Mouse (Mus musculus) layer of hippocampus, adult 9-11 months (tissue): ENCODE measurements around the gene Cyp26c1.
A peak's percentile ranks its signal among the peaks of the same experiment; 100 is the strongest.

Experiments used
- DNase-seq: peaks from one replicate; pipeline ENCODE4 v3.0.0; 2022

Cyp26c1 gene

DNA sequence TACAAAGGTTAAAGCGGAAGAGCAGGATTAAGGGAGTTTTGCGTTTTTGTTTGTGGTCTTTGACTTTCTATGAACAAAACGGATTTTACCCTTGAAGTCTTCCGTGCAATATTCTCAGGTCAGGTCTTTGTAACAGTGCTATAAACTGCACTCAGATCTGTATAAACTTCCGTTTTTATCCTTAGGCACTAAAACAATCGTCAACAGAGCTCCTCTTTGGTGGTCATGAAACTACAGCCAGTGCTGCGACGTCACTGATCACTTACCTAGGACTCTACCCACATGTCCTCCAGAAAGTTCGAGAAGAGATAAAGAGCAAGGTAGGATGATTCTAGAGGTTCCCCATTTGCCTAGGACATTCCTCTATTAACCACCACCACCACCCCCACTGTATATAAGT lies 14.3 kb downstream of the Cyp26c1 start:
- DNase-seq = no peak

DNA sequence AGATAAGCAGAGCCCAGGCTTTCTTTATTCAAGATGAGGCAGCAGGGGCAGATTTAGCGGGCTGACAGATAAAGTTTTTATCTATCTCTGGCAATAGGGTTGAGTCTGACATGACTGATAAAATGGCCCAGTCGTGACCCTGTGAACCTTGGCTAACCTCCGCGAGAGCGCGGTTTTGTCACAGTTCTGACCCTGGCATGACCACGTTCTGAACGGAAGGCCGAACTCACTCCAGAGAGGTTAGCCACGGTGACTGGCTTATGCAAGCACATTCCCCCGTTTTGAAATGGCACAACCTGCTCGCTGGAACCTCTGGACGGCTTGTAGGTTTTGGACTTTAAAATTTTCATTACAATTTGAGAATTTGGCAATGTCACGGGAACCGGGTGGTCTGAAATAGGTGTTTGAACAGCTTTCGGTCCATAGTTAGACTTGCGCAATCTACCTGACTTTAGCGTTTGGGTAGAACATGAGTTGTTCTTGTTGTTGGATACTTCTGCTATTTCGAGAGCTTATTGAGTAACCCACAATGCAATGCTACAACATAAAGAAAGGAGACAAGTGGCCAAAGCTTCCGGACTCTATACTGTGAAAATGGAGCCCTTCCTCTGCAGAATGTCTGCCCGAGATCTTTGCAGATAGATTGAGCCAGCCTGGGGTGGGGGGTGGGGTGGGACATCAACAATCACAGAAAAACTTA lies 17.1 kb downstream of the Cyp26c1 start:
- no peak for DNase-seq

DNA sequence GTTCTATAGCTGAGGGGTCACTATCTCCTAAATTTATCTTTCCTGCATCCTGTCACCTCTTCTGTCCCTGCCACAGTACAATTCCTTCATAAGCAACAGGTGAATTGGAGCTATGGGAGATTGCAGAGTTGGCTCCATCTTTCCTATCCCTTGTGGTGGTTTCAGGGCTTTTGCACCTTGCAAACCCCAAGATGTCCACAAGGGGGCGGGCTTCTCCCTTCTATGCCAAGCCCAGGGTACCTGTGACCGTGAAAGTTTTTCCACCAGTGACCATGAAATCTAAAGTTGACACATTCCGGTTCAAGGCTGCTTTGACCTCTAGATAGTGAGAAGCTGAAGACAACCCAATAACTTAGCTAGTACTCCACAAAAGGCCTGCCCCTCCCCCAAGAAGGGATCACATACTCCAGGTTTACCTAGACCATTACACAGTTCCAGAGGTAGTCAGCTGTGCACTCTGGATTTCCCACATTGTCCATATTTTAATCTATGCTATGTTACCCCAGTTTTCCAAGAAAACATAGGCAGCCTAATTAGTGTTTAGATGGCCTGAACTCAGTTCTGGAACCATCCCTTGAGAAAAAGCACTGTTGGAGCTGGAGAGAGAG lies 18.6 kb downstream of the Cyp26c1 start:
- DNase-seq = peak; percentile 26

DNA sequence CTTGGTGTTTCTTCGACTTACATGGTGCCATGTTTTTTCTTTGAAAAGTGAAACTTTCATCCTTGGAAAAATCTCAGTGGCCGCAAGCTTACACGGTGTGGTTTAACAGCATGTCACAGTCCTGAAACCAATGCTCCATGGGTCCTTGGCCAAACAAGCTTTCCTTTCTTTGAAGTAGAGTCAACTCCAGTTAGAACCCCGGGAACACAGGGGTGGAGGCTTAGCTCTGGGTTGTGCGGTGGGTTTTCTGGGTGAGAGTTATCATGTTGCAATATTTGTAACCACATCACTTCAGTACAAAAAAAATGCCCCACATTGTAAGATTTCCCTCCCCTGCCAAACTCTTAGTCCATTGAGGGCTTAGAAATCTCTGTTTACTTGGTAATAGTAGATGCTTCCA lies 20.3 kb downstream of the Cyp26c1 start:
- DNase-seq = no peak

DNA sequence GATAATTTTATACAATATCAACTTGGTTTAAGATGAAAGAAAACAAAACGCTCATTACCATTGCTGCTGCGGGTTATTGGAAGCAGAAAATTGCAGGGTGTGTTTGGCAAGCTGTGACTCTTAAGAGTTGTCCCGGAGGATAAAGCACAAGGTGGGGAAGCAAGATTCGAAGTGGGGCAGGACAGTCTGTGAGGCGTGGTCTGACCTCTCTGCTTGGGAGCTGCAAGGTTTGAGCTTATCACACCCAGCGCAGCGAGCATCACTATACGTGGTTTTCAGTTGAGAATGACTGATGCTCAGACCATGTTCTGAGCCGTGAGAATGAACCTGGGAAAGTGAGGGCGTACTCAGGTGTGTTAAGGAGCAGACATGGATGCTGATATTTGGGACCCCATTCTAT lies 29.3 kb downstream of the Cyp26c1 start:
- DNase-seq = no peak

DNA sequence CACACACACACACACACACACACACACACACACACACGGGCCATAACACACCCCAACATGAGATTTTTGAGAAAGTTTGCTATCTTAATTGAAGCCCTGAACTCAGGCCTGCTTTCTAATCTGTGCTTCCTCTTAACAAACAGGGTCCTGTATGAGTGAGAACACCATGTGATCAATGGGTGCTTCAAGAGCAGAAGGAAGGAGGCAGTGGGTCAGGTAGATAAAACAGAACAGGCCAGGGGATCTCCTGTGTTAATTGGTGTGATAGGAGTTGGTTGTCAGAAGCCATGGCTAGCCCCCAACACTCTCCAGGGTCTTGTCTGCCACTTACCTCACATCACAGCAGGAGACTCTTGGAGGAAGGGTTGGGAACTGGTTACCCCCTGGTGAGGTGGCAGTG lies 30.6 kb downstream of the Cyp26c1 start:
- DNase-seq = no peak

DNA sequence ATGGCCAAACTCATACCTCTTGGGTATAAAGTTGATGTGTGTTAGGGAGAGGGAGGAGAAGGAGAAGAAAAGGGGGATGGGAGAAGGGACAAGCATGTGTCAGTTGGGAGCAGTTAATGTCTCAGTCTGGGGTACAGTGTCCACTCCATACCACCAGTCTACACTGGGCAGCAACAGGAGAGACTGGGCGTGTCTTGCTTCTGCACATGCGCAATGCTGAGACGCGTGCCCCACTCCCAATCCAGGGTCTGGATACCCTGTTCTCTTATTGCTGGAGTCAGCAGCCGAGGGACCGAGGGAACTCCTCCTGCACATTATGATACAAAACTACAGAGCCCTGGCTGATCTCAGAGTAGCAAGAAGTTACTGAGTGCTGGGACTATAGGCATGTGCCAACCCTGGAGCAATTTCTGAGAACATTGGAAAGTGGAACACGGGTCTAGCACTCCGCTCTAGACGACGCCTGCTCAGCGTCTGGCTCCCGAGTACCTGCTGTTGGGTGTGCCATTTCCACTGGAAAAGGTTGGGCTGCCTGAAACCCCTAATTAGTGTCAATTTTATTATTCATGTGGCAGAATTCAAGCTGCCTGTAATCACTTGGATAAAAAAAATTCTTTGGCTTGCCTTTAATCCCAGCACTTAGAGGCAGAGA lies 31.3 kb downstream of the Cyp26c1 start:
- DNase-seq = no peak

DNA sequence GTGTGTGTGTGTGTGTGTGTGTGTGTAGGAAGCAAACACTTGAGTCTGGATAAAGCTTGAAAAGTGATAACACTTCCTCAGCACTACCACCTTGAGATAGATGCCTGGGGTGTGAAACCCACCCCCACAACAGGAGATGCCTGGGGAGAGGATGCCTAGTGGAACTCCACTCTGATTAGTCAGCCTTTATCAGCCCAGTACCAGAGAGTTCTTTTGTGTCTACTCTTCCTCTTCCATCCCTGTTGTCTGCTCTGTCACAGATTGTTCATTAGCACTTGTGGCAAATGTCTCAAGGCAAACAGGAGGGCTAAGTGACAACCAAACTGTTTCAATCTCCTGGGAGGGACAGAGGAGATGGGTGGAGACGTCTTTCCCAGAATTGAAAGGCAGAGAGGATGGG lies 33.8 kb downstream of the Cyp26c1 start:
- DNase-seq = no peak

DNA sequence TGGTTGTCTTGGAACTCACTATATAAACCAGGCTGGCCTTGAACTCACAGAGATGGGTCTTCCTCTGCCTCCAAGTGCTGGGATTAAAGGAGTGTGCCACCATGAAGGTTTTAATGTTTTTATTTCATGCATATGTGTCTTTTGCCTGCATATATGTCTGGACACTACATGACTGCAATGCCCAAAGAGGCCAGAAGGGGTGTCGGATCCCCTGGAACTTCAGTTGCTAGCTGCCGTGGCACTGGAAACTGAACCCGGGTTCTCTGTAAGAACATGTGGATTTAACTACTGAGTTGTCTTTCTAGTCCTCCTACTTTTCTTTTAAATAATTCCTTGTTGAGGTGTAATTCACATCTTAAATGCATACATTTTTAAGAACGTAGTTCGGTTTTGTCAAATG lies 39.2 kb downstream of the Cyp26c1 start:
- no peak for DNase-seq

DNA sequence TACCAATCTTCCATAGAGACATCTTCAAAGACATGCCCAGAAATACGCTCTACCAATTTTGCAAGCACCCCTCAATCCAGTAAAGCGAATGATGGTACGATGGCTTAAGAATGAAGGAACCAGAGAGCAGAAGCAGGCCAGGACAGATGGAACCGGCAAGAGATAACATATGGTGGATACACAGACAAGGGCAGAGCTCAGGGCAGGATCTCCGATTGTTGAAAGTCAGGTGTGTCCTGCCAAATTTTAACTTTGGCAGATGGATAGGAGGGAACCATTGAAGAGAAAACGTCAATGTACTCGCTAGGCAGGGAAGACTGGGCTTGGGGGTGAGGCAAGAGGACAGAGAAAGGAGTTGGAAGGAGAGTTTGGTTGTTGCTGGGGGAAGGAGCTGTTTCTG lies 41.2 kb downstream of the Cyp26c1 start:
- no peak for DNase-seq

DNA sequence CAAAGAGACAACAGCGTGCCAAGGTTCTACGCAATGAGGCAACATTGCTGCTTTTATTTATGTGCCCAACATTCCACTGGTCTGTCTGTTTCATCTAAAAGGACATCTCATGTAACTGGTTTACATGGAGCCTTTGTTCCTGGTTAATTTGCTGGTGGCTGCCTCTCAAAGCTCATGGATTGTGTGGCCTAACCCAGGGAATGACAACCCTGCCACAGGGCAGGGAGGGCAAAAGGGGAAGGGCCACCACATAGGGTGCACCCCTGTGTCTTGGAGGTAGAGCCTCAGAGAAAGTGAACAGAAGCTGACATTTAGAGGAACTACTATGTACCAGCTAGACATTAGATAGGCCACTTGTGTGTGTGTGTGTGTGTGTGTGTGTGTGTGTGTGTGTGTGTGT lies 42.0 kb downstream of the Cyp26c1 start:
- DNase-seq = no peak

DNA sequence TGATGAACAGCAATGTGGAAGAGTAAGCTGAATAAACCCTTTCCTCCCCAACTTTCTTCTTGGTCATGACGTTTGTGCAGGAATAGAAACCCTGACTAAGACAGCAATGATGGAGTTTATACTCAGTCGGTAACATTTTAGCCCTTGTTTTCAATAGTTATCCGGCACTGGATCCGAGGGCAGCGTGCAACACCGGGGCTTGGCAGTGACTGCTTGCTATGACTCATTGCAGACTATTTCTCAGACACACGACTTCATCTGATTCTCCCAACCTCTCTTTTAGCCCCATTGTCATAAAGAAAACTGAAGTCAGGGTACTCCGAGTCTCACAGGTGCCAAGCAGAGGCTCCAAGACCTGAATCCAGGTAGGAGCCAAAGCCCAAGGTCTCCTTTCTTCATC lies 50.0 kb downstream of the Cyp26c1 start:
- DNase-seq = no peak

DNA sequence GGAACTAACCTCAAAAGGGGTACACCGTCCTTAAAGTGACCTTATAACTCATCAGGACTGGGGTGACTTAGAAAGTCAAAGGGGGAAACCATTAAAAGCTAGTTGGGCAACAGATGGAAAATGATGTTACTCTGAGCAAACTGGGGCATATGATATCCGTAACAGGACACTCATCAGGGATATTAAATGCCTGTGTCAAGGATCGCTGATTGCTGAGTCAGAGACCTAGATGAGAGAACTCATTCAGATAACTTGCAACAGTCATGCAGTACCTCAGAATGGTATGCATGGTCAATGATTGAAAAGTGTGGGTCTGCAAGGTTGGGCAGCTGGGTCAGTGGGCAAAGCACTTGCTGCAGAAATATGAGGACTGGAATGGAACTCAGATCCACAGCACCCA lies 53.2 kb downstream of the Cyp26c1 start:
- no peak for DNase-seq

DNA sequence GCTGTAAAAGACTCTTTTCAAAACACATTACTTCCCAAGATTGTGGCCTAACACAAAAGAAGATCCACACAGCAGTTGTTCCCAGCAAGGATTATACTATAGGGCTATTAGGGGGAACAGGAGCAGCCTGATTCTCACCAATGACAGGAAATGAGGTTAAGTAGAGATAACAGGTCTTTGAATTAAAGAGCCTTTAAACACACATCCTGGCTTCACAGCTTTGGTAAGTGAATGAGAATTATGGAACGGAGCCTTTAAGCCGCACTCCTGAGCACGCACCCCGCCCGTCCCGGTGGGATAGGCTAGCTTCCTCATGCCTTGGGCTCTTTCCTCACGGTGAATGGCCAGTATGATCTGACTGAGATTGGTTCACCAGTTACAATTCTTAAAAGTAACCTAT lies 54.7 kb downstream of the Cyp26c1 start:
- DNase-seq = no peak
